Mouse (Mus musculus) myocyte (in vitro differentiated cells): ENCODE results near the gene Smurf1.

Experiments used
- TCF3 ChIP-seq: IDR thresholded peaks from one replicate; pipeline ENCODE4 v1.6.1; 2011; ENCODE audit warnings: low read depth, control low read depth; ENCODE audit not compliant: insufficient read length
- USF1 ChIP-seq: IDR thresholded peaks from one replicate; pipeline ENCODE4 v1.6.1; 2011; ENCODE audit warnings: low read depth, mild to moderate bottlenecking, control low read depth, moderate library complexity

DNA sequence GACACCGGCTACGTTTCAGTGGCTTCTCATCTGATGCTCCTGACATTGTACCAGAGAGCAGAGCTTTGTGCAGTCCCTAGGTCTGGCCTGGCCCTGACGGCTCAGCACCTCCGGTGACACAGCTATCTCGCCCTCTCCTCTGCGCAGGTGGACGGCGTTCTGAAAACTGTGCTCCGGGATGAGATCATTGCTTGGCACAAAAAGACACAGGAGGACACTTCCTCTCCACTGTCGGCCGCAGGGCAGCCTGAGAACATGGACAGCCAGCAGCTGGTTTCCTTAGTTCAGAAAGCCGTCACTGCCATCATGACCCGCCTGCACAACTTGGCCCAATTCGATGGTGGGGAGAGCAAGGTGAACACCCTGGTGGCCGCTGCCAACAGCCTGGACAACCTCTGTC lies 107.1 kb downstream of the Smurf1 start:
- no peak for TF ChIP-seq TCF3
- TF ChIP-seq USF1: no peak
